Mouse (Mus musculus) T-helper 1 cell (primary cell): ENCODE measurements around the gene Mansc4.

Experiments
- in situ Hi-C: fragments of 300-600 bp; cut with MboI, MseI; formaldehyde crosslinking; loops from one replicate; pipeline ENCODE4 v1.15.1; 2025; ENCODE audit warnings: high pct_unique_total_duplicates

Mansc4 gene

GRCm38 (mm10) chr6:147079919-147080318 is 6.9 kb downstream of the Mansc4 start:
- in situ Hi-C loops = no loop called here

- in situ Hi-C loops = no loop called here
Measured at GRCm38 (mm10) chr6:147076878-147077277, 10.0 kb downstream of the Mansc4 start.

- in situ Hi-C loops = no loop called here
Measured at GRCm38 (mm10) chr6:147075808-147076387, 10.9 kb downstream of the Mansc4 start.

GRCm38 (mm10) chr6:147064944-147065261 is 21.9 kb downstream of the Mansc4 start:
- in situ Hi-C loops = loop anchor here (10.0 kb wide), 1 partner anchor 890 kb away; no protein-coding TSS in a partner anchor

DNA sequence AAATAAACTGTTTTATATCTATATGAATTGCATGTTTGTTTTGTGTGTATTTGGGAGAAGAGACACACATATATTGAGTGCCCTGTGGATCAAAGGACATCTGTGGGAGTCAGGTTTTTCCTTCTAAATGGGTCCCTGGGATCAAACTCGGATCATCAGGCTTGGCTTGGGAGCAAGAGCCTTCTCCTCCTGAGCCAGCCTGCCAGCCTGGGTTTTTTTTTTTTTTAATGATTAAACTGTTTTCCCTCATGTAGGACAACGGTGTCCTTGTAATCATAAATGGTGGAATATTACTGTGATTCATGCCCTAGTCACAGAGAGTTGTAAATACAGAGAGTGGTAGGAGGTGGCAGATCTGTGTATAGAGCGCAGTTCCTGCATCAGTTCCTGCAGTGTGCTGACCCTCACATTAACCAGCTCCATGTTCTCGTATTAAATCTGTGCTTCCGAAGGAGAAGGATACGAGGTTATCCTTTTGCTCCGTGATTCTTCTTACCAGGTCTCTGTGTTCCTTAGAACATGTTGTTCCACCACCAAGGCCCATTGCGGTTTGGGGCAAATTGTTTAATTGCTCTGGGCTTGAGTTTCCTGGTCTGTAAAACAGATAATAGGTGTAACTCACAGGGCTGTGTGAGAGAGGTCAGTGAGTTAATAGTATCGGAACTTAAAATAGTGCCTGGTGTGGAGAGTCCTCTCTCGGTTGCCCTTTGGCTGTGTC is 22.4 kb downstream of the Mansc4 start:
- in situ Hi-C loops = loop anchor here (10.0 kb wide), 1 partner anchor 890 kb away; no protein-coding TSS in a partner anchor

DNA sequence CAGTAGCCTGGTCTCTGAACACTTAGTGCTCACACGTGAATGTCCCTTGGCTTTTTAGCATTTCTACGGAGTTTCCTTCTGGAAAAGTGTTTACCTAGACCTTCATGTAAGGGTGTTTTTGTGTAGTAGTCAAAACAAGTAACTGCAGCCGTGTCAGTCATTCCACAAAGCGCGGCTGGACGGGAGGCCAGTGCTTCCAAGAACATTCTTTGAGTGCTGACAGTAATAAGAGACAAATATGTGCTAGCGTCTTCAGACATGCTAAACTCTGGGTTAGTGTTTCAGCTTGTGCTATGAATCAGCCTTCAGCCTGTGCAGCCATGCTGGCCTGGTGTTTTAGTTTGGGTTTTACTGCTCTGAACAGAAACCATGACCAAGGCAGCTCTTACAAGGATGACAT is 24.1 kb downstream of the Mansc4 start:
- in situ Hi-C loops = loop anchor here (10.0 kb wide), 1 partner anchor 892 kb away; no protein-coding TSS in a partner anchor

- in situ Hi-C loops = loop anchor here (10.0 kb wide), 1 partner anchor 893 kb away; no protein-coding TSS in a partner anchor
Measured at GRCm38 (mm10) chr6:147062034-147062433, 24.8 kb downstream of the Mansc4 start.

DNA sequence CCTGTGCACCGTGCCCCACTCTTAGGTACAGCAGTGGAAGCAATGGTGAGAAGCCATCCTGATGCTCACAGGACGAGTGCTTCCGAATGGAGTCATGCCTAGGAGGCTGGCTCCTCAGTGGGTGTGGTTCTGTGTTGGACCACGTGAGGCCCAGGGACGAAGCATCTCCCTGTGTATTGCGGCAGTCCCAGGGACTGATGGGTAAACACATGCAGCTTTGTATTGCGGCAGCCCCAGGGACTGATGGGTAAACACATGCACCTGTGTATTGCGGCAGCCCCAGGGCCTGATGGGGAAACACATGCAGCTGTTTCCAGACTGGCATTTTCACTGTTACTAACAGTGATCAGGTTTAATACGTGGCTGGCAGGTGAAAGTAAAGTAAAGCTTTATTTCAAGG is 25.2 kb downstream of the Mansc4 start:
- in situ Hi-C loops = loop anchor here (10.0 kb wide), 1 partner anchor 893 kb away; no protein-coding TSS in a partner anchor

GRCm38 (mm10) chr6:147059326-147059725 is 27.5 kb downstream of the Mansc4 start:
- in situ Hi-C loops = no loop called here

- in situ Hi-C loops = no loop called here
Measured at GRCm38 (mm10) chr6:147055374-147055977, 31.4 kb downstream of the Mansc4 start.

GRCm38 (mm10) chr6:147053785-147054646 is 32.8 kb downstream of the Mansc4 start:
- in situ Hi-C loops = no loop called here

DNA sequence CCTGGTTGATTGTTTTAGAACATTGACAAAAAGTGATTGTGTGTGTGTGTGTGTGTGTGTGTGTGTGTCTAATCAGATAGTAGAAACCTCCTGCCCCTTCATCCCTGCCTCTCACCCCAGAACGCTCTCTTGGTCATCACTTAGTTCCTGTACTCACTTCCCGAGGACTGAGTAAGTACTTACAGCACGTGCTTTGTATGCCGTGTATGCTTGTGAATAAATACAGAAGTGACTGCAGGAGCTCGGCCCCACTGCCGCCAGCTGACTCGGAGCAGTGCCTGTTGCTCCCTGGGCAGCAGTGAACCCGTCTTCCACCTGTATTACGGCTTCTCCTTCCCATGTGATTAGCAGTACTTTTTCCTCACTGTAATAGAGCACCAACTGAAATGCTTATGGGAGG is 34.4 kb downstream of the Mansc4 start:
- in situ Hi-C loops = no loop called here

DNA sequence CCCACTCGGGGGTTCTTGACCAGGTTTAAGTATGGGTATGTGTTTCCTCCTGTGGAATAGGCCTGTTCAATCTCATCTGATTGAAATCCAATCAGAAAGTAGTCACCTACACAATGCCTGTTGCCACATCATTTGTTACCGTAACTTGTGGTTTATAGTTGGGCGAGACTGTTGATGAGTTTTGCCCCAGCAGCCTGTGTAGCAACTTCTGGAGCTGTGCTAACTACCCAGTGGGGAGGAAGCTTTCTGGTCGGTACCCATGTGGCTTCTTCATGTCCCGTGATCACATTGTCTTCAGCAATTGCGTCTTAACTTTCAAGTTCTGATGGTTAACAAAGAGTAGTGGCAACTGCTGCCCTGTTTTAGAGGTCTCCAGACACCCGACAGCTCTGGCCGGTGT is 35.2 kb downstream of the Mansc4 start:
- in situ Hi-C loops = no loop called here

- in situ Hi-C loops = no loop called here
Measured at GRCm38 (mm10) chr6:147049239-147049805, 37.5 kb downstream of the Mansc4 start.

DNA sequence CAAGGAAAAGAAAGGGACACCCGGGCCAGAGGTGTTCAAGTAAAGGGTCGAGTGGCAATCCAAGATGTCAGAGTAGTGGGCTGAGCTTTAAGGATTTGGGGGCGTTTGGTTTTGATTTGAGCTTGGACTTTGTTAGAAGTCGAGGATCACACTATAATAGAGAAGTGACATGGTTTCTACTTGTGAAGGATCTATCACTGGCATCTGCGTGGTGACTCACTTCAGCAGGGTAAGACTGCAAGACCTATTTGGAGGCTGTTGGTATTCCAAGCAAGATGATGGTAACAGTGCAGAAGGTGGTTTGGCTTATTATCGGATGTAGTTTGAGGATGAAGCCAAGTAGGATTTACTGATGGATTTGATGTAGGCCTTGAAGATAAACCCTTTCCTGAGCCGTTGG is 43.2 kb downstream of the Mansc4 start:
- in situ Hi-C loops = no loop called here

GRCm38 (mm10) chr6:147042291-147043290 is 44.2 kb downstream of the Mansc4 start, which contains the start of gene Mrps35:
TSS of gene Mrps35 (plus strand) at chr6:147042764.
- in situ Hi-C loops = no loop called here

DNA sequence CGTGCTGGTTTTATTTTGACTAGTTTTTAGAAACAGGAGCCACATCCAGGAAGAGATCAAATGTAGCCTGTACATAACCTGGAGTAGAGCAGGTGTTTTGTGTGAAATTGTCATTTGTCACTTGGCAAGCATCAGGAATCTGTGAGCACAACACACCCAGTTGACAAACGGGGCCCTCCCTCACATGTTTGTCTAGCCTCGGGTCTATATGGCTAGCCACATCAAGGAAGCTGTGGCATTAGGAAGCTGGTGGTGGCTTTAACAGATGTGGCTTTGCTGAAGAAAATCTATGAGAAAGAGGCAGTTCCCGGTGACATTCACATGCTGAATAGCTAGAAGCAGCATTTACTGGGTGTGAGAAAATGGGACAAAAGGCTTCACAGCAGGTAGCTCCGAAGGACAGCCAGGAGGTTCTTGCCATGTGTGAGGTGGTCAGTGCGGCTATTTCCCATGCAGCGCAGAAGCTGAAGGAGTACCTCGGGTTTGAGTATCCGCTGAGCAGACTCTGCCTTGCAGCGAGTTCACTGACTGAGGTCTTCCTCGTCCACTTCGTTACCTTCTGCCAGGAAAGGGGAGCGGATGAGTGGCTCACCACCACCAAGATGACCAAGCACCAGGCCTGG is 54.4 kb downstream of the Mansc4 start, which contains the start of gene Rep15:
TSS of gene Rep15 (plus strand) at position 282 of the 623 bp plus-strand sequence.
- in situ Hi-C loops = no loop called here

DNA sequence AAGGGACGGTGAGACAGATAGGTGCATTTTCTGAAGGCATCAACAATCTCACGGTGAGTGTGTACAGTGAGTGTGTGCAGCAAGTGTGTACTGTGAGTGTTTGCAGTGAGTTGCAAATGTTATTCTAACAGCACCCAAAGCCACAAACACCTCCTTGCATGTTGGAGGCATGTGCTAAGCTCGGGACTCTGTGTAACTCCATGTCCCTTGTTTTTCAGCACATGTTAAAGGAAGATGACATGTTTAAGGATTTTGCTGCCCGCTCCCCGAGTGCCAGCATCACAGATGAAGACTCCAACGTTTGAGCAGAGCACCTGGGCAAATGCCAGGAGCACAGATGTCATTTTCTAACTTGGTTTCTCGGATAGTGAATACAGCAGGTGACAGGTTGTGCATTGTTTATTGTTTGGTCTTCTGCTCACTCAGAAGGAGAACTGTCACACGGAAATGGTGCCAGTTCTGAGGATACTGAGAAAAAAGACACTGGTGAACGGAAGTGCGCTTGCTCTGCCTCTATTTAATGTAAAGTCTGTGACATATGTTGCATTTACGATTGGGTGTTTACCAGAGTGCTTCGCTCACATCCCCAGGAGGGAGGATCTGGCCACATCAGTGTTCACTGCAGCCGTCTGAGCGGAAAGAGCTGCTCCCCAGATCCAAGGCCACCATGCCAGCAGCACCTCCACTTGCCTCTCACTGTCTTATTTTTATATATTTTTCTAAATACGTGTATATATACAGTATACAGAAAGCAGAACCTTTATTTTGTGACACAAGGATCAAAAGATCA is 56.5 kb downstream of the Mansc4 start:
- in situ Hi-C loops = no loop called here

GRCm38 (mm10) chr6:147029591-147029990 is 57.2 kb downstream of the Mansc4 start:
- in situ Hi-C loops = no loop called here
